Mouse (Mus musculus) thymus, adult 2 months (tissue): ENCODE measurements around the gene Slc4a4.

Experiments
- CTCF ChIP-seq: fragments of 200-500 bp; IDR thresholded peaks from 2 replicates; pipeline ENCODE4 v1.5.1; 2012; ENCODE audit warnings: mild to moderate bottlenecking, control low read depth, low read length, moderate library complexity, borderline replicate concordance; ENCODE audit not compliant: control insufficient read depth, poor library complexity, insufficient read depth; ENCODE audit errors: extremely low read depth
- POLR2A ChIP-seq: fragments of 200-500 bp; IDR thresholded peaks from 2 replicates; pipeline ENCODE4 v1.6.1; 2012; ENCODE audit warnings: mild to moderate bottlenecking, low read length, control low read depth, moderate library complexity; ENCODE audit not compliant: control insufficient read depth, poor library complexity, insufficient read depth; ENCODE audit errors: extremely low read depth

- no peak for TF ChIP-seq CTCF
- TF ChIP-seq POLR2A: no peak
Observed at GRCm38 (mm10) chr5:88887556-88888412, 1.2 kb downstream of the Slc4a4 start.
